15 mouse cellular contexts compared by ENCODE assay signal in genomic region chr2:173177951-173178350, GRCm38 (mm10). TPM values are rescaled to one million over a fixed set of nuclear protein-coding genes. Genes with fewer than 3 reads are reported as not detected.
A peak's percentile ranks its signal among the peaks of the same experiment; 100 is the strongest.
DNase-seq lines count a peak whose midpoint lies in the region; ATAC-seq and TF ChIP-seq lines count a peak whose summit lies in the region.
"Had no signal": no experiment of that assay in that cellular context is flagged by ENCODE, and none has a peak within 500 bp of the region (broad histone marks: within the 10 kb centered on the region; RNA-seq: fewer than 3 reads in every experiment).

No protein-coding gene starts in this region.

- WGBS in lung, embryonic 14.5 days, result 72% methylated on average over 8 of the region's 8 CpGs
- 70% methylated on average over 8 of the region's 8 CpGs for WGBS in liver, postnatal 0 days (ENCODE audit: insufficient replicate concordance)

- H3K27me3 ChIP-seq in lung, embryonic 14.5 days (ENCODE audit: insufficient read depth, low read length), result peaks cover under 1% of the 10 kb centered on the region; the same call in 1 of the 2 replicates
- H3K27me3 ChIP-seq in liver, postnatal 0 days (ENCODE audit: insufficient read depth, low read length), result 0 out of 2 replicates have a peak, but pooled peaks cover 4% of the 10 kb centered on the region
- H3K27me3 ChIP-seq: forebrain, embryonic 15.5 days; limb, embryonic 15.5 days had no signal

- no peak overlapping the region for H3K4me3 ChIP-seq in lung, embryonic 14.5 days (ENCODE audit: low read depth, low read length)
- H3K4me3 ChIP-seq in liver, postnatal 0 days (ENCODE audit: low read depth, low read length), result no peak overlapping the region
- H3K4me3 ChIP-seq: forebrain, embryonic 15.5 days; limb, embryonic 15.5 days had no signal

- peak; percentile 19 to 61 for DNase-seq in gastrocnemius, postnatal 4 days (ENCODE audit: low spot score in 2 of 2)
- DNase-seq in gastrocnemius, postnatal 25 days, result no peak
- peak; percentile 43 for DNase-seq in lung, embryonic 14.5 days
- no peak for DNase-seq in lung, postnatal 36 days
- DNase-seq in kidney, adult 18-20 months, result peak; percentile 90
- peak; percentile 92 for DNase-seq in kidney, postnatal 14 days
- no peak for DNase-seq in left cerebral cortex, postnatal 10 days (ENCODE audit: extremely low spot score in 1 of 2, low spot score in 2 of 2)
- DNase-seq in liver, postnatal 0 days, result no peak
- DNase-seq: cerebellum, postnatal 36 days; lung, postnatal 14 days; thymus, postnatal 14 days had no signal

- no peak for TF ChIP-seq CTCF in lung, embryonic 14.5 days (IDR thresholded peaks at IDR 0.05; ENCODE audit: low read depth)
- TF ChIP-seq CTCF in liver, postnatal 0 days (IDR thresholded peaks at IDR 0.05; ENCODE audit: low read depth), result no peak

- no peaks in the 10 kb centered on the region for H3K9me3 ChIP-seq in lung, embryonic 14.5 days (ENCODE audit: low read depth, low read length)
- 0 out of 2 replicates have a peak, but pooled peaks cover 7% of the 10 kb centered on the region for H3K9me3 ChIP-seq in liver, postnatal 0 days (ENCODE audit: low read length)
- H3K9me3 ChIP-seq: forebrain, embryonic 15.5 days; limb, embryonic 15.5 days had no signal

- H3K27ac ChIP-seq in lung, embryonic 14.5 days (ENCODE audit: low read depth), result no peak overlapping the region
- no peak overlapping the region for H3K27ac ChIP-seq in liver, postnatal 0 days (ENCODE audit: low read depth)
- H3K27ac ChIP-seq: forebrain, embryonic 15.5 days; limb, embryonic 15.5 days had no signal

- TF ChIP-seq EP300 in liver, postnatal 0 days (IDR thresholded peaks at IDR 0.05; ENCODE audit: low read depth), result no peak

- H3K4me1 ChIP-seq in lung, embryonic 14.5 days (ENCODE audit: insufficient read depth), result no peaks in the 10 kb centered on the region
- H3K4me1 ChIP-seq in liver, postnatal 0 days (ENCODE audit: insufficient read depth), result peaks cover 13% of the 10 kb centered on the region

- no peaks in the 10 kb centered on the region for H3K36me3 ChIP-seq in lung, embryonic 14.5 days (ENCODE audit: insufficient read depth)
- no peaks in the 10 kb centered on the region for H3K36me3 ChIP-seq in liver, postnatal 0 days (replicated peaks; ENCODE audit: insufficient read depth, low read length)
- H3K36me3 ChIP-seq: forebrain, embryonic 15.5 days; limb, embryonic 15.5 days had no signal

- H3K9ac ChIP-seq in lung, embryonic 14.5 days, result no peak overlapping the region
- no peak overlapping the region for H3K9ac ChIP-seq in liver, postnatal 0 days (replicated peaks)
- H3K9ac ChIP-seq: forebrain, embryonic 15.5 days; limb, embryonic 15.5 days had no signal

- no peak for ATAC-seq in lung, embryonic 14.5 days (ENCODE audit: insufficient read depth)
- ATAC-seq in liver, postnatal 0 days, result no peak
- ATAC-seq: forebrain, embryonic 15.5 days had no signal

- H3K4me2 ChIP-seq in lung, embryonic 14.5 days, result no peak overlapping the region
- H3K4me2 ChIP-seq in liver, postnatal 0 days (ENCODE audit: low read depth, low read length), result no peak overlapping the region
- H3K4me2 ChIP-seq: forebrain, embryonic 15.5 days; limb, embryonic 15.5 days had no signal

- intact Hi-C loops in left cerebral cortex, postnatal 10 days (cut with DNase I), result no loop called here

RNA-seq across cellular contexts. Expression of gene Pck1, which starts 25.1 kb away (rescaled TPM):
- total RNA-seq in gastrocnemius, postnatal 4 days (2021), result 10 to 100 TPM; 13.9 to 59.4 TPM
- 10 to 100 TPM in 1 of 2 experiments, 1 to 10 TPM in 1; 1.2 to 61.5 TPM for total RNA-seq in gastrocnemius, postnatal 25 days (2021)
- polyA plus RNA-seq in lung, embryonic 14.5 days (2014; fragmentation: Nextera tagmentation; extraction: Ambion mirVana), result not detected in 2 replicates
- not detected for total RNA-seq in left cerebral cortex, postnatal 10 days (2021)
- 414 and 703 TPM in 2 replicates for polyA plus RNA-seq in liver, postnatal 0 days (2015; fragmentation: Nextera tagmentation; extraction: Ambion mirVana)
- total RNA-seq: layer of hippocampus, postnatal 10 days had no signal
- polyA plus RNA-seq: forebrain, embryonic 15.5 days had no signal

RNA-seq across cellular contexts. Expression of gene Zbp1, which starts 40.8 kb away (rescaled TPM):
- total RNA-seq in gastrocnemius, postnatal 4 days (2021), result under 1 TPM; 0.52 to 0.54 TPM
- under 1 TPM in 1 of 2 experiments, not detected in 1; 0.27 TPM for total RNA-seq in gastrocnemius, postnatal 25 days (2021)
- polyA plus RNA-seq in lung, embryonic 14.5 days (2014; fragmentation: Nextera tagmentation; extraction: Ambion mirVana), result 0.34 and 0.41 TPM in 2 replicates
- under 1 TPM in 1 of 2 experiments, not detected in 1; 0.12 TPM for total RNA-seq in left cerebral cortex, postnatal 10 days (2021)
- 4.9 and 6.7 TPM in 2 replicates for polyA plus RNA-seq in liver, postnatal 0 days (2015; fragmentation: Nextera tagmentation; extraction: Ambion mirVana)
- total RNA-seq: layer of hippocampus, postnatal 10 days had no signal

RNA-seq across cellular contexts. Expression of gene Ctcfl, which starts 58.6 kb away (rescaled TPM):
- total RNA-seq in gastrocnemius, postnatal 4 days (2021), result under 1 TPM in 1 of 2 experiments, not detected in 1; 0.10 TPM
- not detected for total RNA-seq in gastrocnemius, postnatal 25 days (2021)
- 0.05 and 0.07 TPM in 2 replicates for polyA plus RNA-seq in lung, embryonic 14.5 days (2014; fragmentation: Nextera tagmentation; extraction: Ambion mirVana)
- total RNA-seq in left cerebral cortex, postnatal 10 days (2021), result not detected
- 0.21 and 0.25 TPM in 2 replicates for polyA plus RNA-seq in liver, postnatal 0 days (2015; fragmentation: Nextera tagmentation; extraction: Ambion mirVana)
- total RNA-seq: layer of hippocampus, postnatal 10 days had no signal
- polyA plus RNA-seq: spleen, adult 2 months had no signal

Comparison
In these comparisons a context has a peak if more than half of its experiments do, and no peak if none do; other contexts are left out.
1. DNase-seq: peak in gastrocnemius, postnatal 4 days (2 of 2), lung, embryonic 14.5 days (single experiment), kidney, adult 18-20 months (single experiment) and kidney, postnatal 14 days (single experiment); none in gastrocnemius, postnatal 25 days (single experiment), lung, postnatal 36 days (single experiment), left cerebral cortex, postnatal 10 days (0 of 2) and liver, postnatal 0 days (single experiment).